Mouse (Mus musculus): ENCODE measurements around the gene Hnrnpa0.

Hnrnpa0 gene

GRCm38 (mm10) chr13:58126862-58127765 lies 1.2 kb downstream of the Hnrnpa0 start:
- DNase-seq (ENCODE audit: low spot score in 2 of 2), result no peak

- no peak for DNase-seq (ENCODE audit: low spot score in 2 of 2)
These were observed 2.2 kb downstream of the Hnrnpa0 start for GRCm38 (mm10) chr13:58126126-58126525.

- no peak for DNase-seq (ENCODE audit: low spot score in 2 of 2)
These were observed 3.4 kb downstream of the Hnrnpa0 start for GRCm38 (mm10) chr13:58124989-58125388.

GRCm38 (mm10) chr13:58124278-58124677 lies 4.1 kb downstream of the Hnrnpa0 start:
- no peak for DNase-seq (ENCODE audit: low spot score in 2 of 2)

GRCm38 (mm10) chr13:58123381-58123780 lies 5.0 kb downstream of the Hnrnpa0 start:
- DNase-seq (ENCODE audit: low spot score in 2 of 2), result no peak

GRCm38 (mm10) chr13:58122786-58123297 lies 5.5 kb downstream of the Hnrnpa0 start:
- DNase-seq (ENCODE audit: low spot score in 2 of 2), result no peak

GRCm38 (mm10) chr13:58117318-58118017 lies 10.9 kb downstream of the Hnrnpa0 start:
- no peak for DNase-seq (ENCODE audit: low spot score in 2 of 2)

- DNase-seq (ENCODE audit: low spot score in 2 of 2), result no peak
These were observed 11.6 kb downstream of the Hnrnpa0 start for GRCm38 (mm10) chr13:58116801-58117200.

GRCm38 (mm10) chr13:58115227-58115626 lies 13.1 kb downstream of the Hnrnpa0 start:
- no peak for DNase-seq (ENCODE audit: low spot score in 2 of 2)

- DNase-seq (ENCODE audit: low spot score in 2 of 2), result peak; percentile 73 to 81
These were observed 15.1 kb downstream of the Hnrnpa0 start, which contains the start of gene Klhl3 for GRCm38 (mm10) chr13:58113061-58113900. Gene Klhl3 (minus strand): TSS chr13:58113592.

GRCm38 (mm10) chr13:58112601-58113041 lies 15.7 kb downstream of the Hnrnpa0 start:
- no peak for DNase-seq (ENCODE audit: low spot score in 2 of 2)

GRCm38 (mm10) chr13:58112191-58112590 lies 16.2 kb downstream of the Hnrnpa0 start:
- peak; percentile 21 to 28 for DNase-seq (ENCODE audit: low spot score in 2 of 2)

GRCm38 (mm10) chr13:58111306-58111705 lies 17.1 kb downstream of the Hnrnpa0 start:
- DNase-seq (ENCODE audit: low spot score in 2 of 2), result peak in 1 of 2 experiments; percentile 26

GRCm38 (mm10) chr13:58090643-58091042 lies 37.7 kb downstream of the Hnrnpa0 start:
- DNase-seq (ENCODE audit: low spot score in 2 of 2), result peak in 1 of 2 experiments; percentile 46

- no peak for DNase-seq (ENCODE audit: low spot score in 2 of 2)
These were observed 44.0 kb downstream of the Hnrnpa0 start for GRCm38 (mm10) chr13:58084396-58084795.

GRCm38 (mm10) chr13:58083521-58083920 lies 44.8 kb downstream of the Hnrnpa0 start:
- no peak for DNase-seq (ENCODE audit: low spot score in 2 of 2)

- no peak for DNase-seq (ENCODE audit: low spot score in 2 of 2)
These were observed 45.3 kb downstream of the Hnrnpa0 start for GRCm38 (mm10) chr13:58083048-58083447.

GRCm38 (mm10) chr13:58078361-58078760 lies 50.0 kb downstream of the Hnrnpa0 start:
- no peak for DNase-seq (ENCODE audit: low spot score in 2 of 2)
